Mouse (Mus musculus): ENCODE measurements around the gene Pex26.

DNA sequence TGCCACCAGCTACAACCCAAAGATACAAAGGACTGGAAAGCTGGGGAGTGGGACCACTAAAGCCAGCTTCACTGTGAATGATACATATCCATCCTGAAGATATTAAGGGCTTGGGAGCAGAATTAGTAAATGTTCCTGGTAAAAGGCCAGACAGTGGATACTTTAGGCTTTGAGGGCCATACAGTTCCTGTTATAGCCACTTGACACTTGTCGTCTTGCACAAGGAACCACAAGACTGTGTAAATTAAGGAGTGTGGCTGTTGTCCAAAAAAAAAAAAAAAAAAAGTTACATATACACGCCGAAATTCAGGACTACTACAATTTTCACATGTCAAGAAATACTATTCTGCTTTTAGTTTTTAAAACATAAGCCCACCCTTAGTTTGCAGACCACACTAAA lies 35.1 kb upstream of the Pex26 start:
- TF ChIP-seq CTCF (IDR thresholded peaks at IDR 0.05; ENCODE audit: control insufficient read depth, insufficient read depth, insufficient read length) (no peak), MAX (IDR thresholded peaks at IDR 0.05) (no peak)

Measured in C2C12 (cell line).